Mouse (Mus musculus): ENCODE data around the gene Insl6. TPM values are rescaled to one million over a fixed set of nuclear protein-coding genes. Genes with fewer than 3 reads are reported as not detected.

Gene Insl6
- total and polyA plus RNA-seq, 3 experiments, result 2.2 to 9.9 TPM; not detected in 1

DNA sequence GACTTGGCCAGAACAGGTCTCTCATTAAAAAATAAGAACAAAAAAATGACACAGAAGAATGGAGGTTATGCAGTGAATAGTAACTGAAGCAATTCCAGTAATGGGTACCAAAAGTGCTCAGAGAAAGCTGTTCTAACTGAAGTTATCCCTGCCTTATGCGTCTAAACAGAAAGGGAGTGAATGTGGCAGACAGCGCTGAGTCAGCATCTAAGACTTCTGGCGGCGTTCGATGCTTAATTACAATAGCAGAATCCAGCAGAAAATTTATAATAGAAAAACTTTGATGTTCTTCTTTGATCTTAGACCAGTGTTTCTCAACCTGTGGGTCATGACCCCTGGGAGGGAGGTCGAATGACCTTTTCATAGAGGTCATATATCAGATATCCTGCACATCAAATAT is 20.5 kb upstream of the Insl6 start:
- H3K9ac ChIP-seq (ENCODE audit: control insufficient read depth, low read depth, low read length, poor library complexity, severe bottlenecking), result no peak overlapping the region
- no peaks in the 10 kb centered on the region for H3K79me2 ChIP-seq (ENCODE audit: control insufficient read depth, insufficient read depth, low read length, poor library complexity)
- H3K27me3 ChIP-seq (ENCODE audit: control insufficient read depth in 1 of 2, insufficient read depth in 2 of 2, low read length in 2 of 2), result no peaks in the 10 kb centered on the region
- no peak overlapping the region for H3K27ac ChIP-seq (ENCODE audit: control insufficient read depth, low read depth, low read length)
- peaks cover 0 to 6% of the 10 kb centered on the region in 2 experiments; a peak in 1 of 4 replicates for H3K4me1 ChIP-seq (ENCODE audit: control insufficient read depth in 1 of 2, insufficient read depth in 2 of 2, low read length in 2 of 2)
- H3K4me3 ChIP-seq (ENCODE audit: control insufficient read depth in 1 of 2, insufficient read depth in 1 of 2, low read depth in 2 of 2, low read length in 2 of 2), result no peak overlapping the region
- DNase-seq (ENCODE audit: low read depth, low spot score), result no peak
- peaks cover 0 to 3% of the 10 kb centered on the region in 2 experiments; a peak in 1 of 4 replicates for H3K36me3 ChIP-seq (ENCODE audit: control insufficient read depth in 1 of 2, insufficient read depth in 2 of 2, low read length in 2 of 2)
- H3K9me3 ChIP-seq (replicated peaks; ENCODE audit: insufficient read depth, low read length), result no peaks in the 10 kb centered on the region
- TF ChIP-seq KAT2A (conservative IDR thresholded peaks at IDR 0.05; ENCODE audit: low read depth, low read length) (no peak), NRF1 (IDR thresholded peaks at IDR 0.05; ENCODE audit: insufficient read depth, low read depth, low read length, poor library complexity, severe bottlenecking) (no peak), MAFK (IDR thresholded peaks at IDR 0.05; ENCODE audit: borderline replicate concordance, low read depth, low read length) (peak; percentile 92), USF2 (IDR thresholded peaks at IDR 0.05; ENCODE audit: borderline replicate concordance in 1 of 2, insufficient read depth in 1 of 2, low read depth in 1 of 2, low read length in 2 of 2) (no peak)

DNA sequence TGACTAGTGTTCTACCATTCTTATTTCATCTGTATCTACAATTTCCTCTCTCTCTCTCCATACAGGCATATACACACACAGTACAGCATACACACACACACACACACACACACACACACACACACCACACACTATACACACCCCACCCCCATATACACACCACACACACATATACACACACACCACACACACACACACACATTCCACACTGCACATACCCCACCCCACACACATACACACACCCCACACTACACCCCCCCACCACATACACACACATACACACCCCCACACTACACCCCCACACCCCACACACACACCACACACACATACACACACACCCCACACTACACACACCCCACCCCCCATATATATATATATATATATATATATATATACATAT is 19.7 kb upstream of the Insl6 start:
- no peak for DNase-seq (ENCODE audit: low read depth, low spot score)
- peaks cover 1 to 4% of the 10 kb centered on the region in 2 experiments; a peak in 1 of 4 replicates for H3K27me3 ChIP-seq (ENCODE audit: control insufficient read depth in 1 of 2, insufficient read depth in 2 of 2, low read length in 2 of 2)
- TF ChIP-seq CHD1 (IDR thresholded peaks at IDR 0.05; ENCODE audit: low read depth, low read length) (no peak), KAT2A (conservative IDR thresholded peaks at IDR 0.05; ENCODE audit: low read depth, low read length) (no peak), POLR2AphosphoS5 (IDR thresholded peaks at IDR 0.05; ENCODE audit: borderline replicate concordance, low read depth, low read length) (peak; percentile 90; the same call in 1 of the 2 replicates), MAX (IDR thresholded peaks at IDR 0.05; ENCODE audit: low read length) (no peak)
- no peaks in the 10 kb centered on the region for H3K9me3 ChIP-seq (replicated peaks; ENCODE audit: insufficient read depth, low read length)
- no peaks in the 10 kb centered on the region for H3K79me2 ChIP-seq (ENCODE audit: control insufficient read depth, insufficient read depth, low read length, poor library complexity)
- H3K4me1 ChIP-seq (ENCODE audit: control insufficient read depth in 1 of 2, insufficient read depth in 2 of 2, low read length in 2 of 2), result peaks cover 0 to 6% of the 10 kb centered on the region in 2 experiments; a peak in 1 of 4 replicates
- H3K27ac ChIP-seq (ENCODE audit: control insufficient read depth, low read depth, low read length), result no peak overlapping the region
- H3K9ac ChIP-seq (ENCODE audit: control insufficient read depth, low read depth, low read length, poor library complexity, severe bottlenecking), result no peak overlapping the region
- H3K36me3 ChIP-seq (ENCODE audit: control insufficient read depth in 1 of 2, insufficient read depth in 2 of 2, low read length in 2 of 2), result no peaks in the 10 kb centered on the region
- H3K4me3 ChIP-seq (ENCODE audit: control insufficient read depth in 1 of 2, insufficient read depth in 1 of 2, low read depth in 2 of 2, low read length in 2 of 2), result no peak overlapping the region

DNA sequence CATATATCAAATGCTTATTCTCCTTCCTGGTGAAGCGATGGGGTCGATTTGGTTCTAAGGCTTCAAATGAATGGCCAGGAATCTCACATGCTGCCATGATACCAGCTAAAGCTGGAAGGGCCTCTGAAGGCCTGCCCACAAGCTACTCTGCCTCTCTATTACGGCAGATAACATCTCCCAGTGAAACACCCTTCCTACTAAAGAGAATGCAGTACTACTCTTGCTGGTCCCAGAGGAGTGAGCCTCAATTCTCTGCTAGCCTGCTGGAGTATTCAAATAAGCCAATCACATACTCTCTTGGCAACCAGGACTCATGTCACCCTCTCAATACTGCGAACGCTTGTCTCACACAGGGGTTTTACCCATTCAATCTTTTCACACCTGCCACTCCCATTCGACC is 17.1 kb upstream of the Insl6 start:
- H3K27ac ChIP-seq (ENCODE audit: control insufficient read depth, low read depth, low read length), result no peak overlapping the region
- no peak overlapping the region for H3K4me3 ChIP-seq (ENCODE audit: control insufficient read depth in 1 of 2, insufficient read depth in 1 of 2, low read depth in 2 of 2, low read length in 2 of 2)
- H3K9ac ChIP-seq (ENCODE audit: control insufficient read depth, low read depth, low read length, poor library complexity, severe bottlenecking), result no peak overlapping the region
- TF ChIP-seq ZKSCAN1 (IDR thresholded peaks at IDR 0.05; ENCODE audit: low read depth, low read length), result no peak
- TF ChIP-seq SMC3 (IDR thresholded peaks at IDR 0.05; ENCODE audit: low read depth, low read length), result peak; percentile 27
- TF ChIP-seq GABPA (IDR thresholded peaks at IDR 0.05; ENCODE audit: low read depth, low read length), result no peak
- TF ChIP-seq ZNF384 (IDR thresholded peaks at IDR 0.05; ENCODE audit: low read depth, low read length), result no peak
- TF ChIP-seq GATA1 (IDR thresholded peaks at IDR 0.05; ENCODE audit: low read depth, low read length), result peak; percentile 56; the same call in 1 of the 2 replicates
- 0 out of 2 replicates have a peak, but pooled peaks have one; percentile 21 for TF ChIP-seq RCOR1 (IDR thresholded peaks at IDR 0.05; ENCODE audit: low read depth, low read length)
- 0 out of 2 replicates have a peak, but pooled peaks have one; percentile 8 for TF ChIP-seq ETS1 (IDR thresholded peaks at IDR 0.05; ENCODE audit: low read depth, low read length)
- peak; percentile 43; the same call in 1 of the 2 replicates for TF ChIP-seq MAX (IDR thresholded peaks at IDR 0.05; ENCODE audit: low read length)
- TF ChIP-seq EP300 (IDR thresholded peaks at IDR 0.05; ENCODE audit: low read depth in 1 of 2, low read length in 2 of 2), result 0 out of 4 replicates have a peak, but pooled peaks of 1 of the 2 experiments have one; percentile 29
- no peaks in the 10 kb centered on the region for H3K36me3 ChIP-seq (ENCODE audit: control insufficient read depth in 1 of 2, insufficient read depth in 2 of 2, low read length in 2 of 2)
- H3K79me2 ChIP-seq (ENCODE audit: control insufficient read depth, insufficient read depth, low read length, poor library complexity), result no peaks in the 10 kb centered on the region
- peaks cover 0 to 6% of the 10 kb centered on the region in 2 experiments; a peak in 1 of 4 replicates for H3K4me1 ChIP-seq (ENCODE audit: control insufficient read depth in 1 of 2, insufficient read depth in 2 of 2, low read length in 2 of 2)
- DNase-seq (ENCODE audit: low read depth, low spot score), result no peak
- H3K9me3 ChIP-seq (replicated peaks; ENCODE audit: insufficient read depth, low read length), result no peaks in the 10 kb centered on the region
- H3K27me3 ChIP-seq (ENCODE audit: control insufficient read depth in 1 of 2, insufficient read depth in 2 of 2, low read length in 2 of 2), result peaks cover 8 to 12% of the 10 kb centered on the region in 2 experiments
